Mouse (Mus musculus): ENCODE measurements at regions not wholly inside any gene's neighbourhood (a gene's known extent, or its start where the extent isn't known, plus 50 kb on each side); places are given as distances from the start of the nearest gene placed in this dataset.
"Not testable (repeated sequence)": the region's sequence is repeated elsewhere in the genome, so short reads cannot be mapped to it uniquely, and the experiment has no call there.

- DNase-seq: no peak
These were observed 68.1 kb upstream of the Adamts18 start for GRCm38 (mm10) chr8:113916649-113917048.

GRCm38 (mm10) chr8:113917197-113917596, 68.7 kb upstream of the Adamts18 start:
- no peak for DNase-seq

DNA sequence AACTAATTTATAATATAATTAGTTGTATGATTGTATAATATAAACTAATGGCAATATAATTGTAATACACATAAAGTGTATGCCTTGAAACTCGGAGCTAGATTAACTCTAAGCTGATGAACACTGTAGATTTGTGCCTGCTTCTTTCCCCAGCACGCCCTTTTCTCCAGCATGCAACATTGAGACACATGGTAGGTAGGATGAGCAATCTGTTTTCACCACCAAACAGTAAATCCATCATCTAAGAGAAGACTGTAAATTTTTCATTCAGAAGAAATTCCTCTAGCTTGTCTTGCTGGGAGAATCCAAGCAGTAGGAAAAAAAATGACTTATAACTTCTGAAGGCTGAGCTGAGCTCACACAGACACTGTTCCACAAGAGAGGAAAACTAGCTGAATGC, 71.8 kb upstream of the Adamts18 start:
- DNase-seq: no peak

DNA sequence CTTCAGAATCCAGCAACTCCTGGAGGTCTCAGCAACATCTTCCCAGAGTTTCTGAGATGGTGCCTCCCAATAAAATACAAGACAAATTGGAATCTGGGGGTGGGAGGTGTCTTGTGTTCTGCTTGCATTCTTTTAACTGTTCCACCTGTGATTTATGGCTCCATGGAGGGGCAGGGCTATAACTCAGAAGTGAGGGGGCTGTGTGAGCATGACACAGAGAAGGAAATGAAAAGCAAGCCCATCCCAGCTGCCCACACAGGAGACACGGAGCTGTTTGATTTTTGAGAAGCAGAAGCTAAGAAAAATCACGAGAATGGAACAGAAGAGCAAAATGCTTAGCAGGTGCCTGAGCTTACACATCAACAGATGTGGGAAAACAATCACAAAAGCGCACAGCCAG, 74.8 kb upstream of the Adamts18 start:
- DNase-seq: no peak

DNA sequence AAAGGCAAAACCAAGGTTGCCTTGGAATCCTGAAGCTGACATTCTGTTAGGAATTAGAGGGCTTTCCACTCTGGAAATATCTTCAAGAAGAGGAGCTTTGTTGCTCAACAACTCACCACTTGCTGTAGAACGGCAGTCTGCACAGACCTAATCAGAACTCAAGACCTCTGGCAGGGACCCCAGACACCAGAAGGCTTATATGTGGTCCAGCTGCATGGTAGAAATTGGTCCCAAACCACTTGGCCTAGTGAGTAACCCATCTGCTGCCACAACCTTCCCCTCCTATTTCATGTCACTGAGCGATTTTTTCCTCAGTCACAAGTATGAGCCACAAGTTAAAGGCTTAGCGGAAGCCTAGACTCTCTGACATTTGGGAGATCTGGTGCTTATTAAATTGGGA, 105.2 kb upstream of the Adamts18 start:
- DNase-seq: no peak

GRCm38 (mm10) chr8:113956439-113957043, 108.0 kb upstream of the Adamts18 start:
- DNase-seq: no peak

DNA sequence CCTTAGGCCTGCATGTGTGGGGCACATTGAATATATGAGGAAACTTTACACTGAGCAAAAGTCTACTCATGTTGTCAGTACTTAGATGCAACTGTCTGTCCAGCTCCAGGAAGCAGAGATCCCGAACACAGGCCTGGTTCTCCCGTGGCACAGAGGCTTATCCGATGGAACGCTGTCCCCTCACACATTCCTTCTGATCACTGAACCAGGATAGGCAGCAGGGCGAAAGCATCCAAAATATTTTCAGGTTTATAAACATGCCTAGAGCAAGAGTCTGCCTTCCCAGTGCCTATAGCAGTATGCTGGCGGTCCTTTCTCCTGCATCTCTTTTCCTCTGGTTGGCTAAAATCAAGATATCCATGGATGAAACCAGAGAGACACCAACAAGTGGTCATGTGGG, 109.3 kb upstream of the Adamts18 start:
- DNase-seq: no peak

- no peak for DNase-seq
These were observed 127.3 kb upstream of the Adamts18 start for GRCm38 (mm10) chr8:113975810-113976209.

DNA sequence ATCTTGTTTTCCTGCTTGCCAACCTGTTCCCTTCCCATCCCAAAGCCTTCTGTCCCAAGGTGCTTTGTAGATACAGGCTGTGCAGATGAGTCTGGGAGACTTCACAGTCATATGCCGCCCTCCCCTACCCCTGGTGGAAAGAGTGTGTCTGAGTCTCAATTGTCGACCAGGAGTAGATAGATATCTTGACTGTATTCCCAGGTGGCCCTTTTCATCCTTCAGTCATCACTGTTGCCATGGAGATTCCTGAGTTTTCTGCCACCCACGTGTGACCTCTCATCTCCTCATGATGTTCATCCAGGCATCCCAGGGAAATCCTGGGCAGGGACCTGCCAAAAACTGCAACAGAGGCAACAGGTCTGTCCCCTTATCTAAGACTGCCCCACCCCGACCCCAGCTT, 128.1 kb upstream of the Adamts18 start:
- DNase-seq: no peak

GRCm38 (mm10) chr8:113977072-113977471, 128.5 kb upstream of the Adamts18 start:
- no peak for DNase-seq

DNA sequence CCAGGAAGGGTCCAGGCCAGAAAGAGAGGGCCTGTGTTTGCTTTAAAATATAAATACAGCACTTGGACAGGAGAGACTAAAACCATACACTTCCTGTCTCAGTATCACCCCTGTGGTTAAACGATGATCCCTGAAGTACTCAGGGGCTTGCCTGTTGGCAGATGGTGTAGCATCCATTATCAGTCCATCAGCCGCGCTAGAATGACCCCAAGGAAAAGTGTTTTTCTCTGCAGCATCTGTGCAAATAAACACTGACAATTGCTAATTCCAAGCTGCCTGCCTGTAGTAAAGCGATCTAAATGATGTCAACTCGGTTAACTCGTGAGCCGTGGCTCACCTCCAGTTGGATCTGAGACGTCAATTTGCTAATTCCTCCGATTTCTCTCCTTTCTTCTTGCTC, 130.4 kb upstream of the Adamts18 start:
- no peak for DNase-seq

GRCm38 (mm10) chr8:113979837-113980236, 131.3 kb upstream of the Adamts18 start:
- DNase-seq: no peak

DNA sequence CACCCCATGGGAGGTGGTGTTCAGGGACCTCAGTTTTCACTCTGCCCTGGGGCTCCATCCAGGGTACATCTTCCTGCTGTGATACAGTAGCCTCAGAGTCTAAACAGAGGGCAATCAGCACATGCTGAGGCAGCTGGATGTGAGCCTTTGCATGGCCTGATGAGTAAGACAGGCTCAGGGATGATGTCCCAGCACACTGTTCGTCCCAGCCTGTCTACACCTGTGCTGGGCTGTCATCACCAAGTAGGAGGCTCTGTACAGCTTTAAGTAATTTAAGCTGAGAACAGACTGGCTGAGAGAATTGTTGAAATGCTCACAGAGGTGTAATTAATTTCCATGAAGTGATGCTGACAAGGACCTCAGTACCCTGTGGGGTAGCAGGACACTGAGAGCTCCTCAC, 132.8 kb upstream of the Adamts18 start:
- no peak for DNase-seq

- peak; percentile 16 for DNase-seq
These were observed 136.3 kb upstream of the Adamts18 start for GRCm38 (mm10) chr8:113984845-113985244.

GRCm38 (mm10) chr8:113985471-113985870, 136.9 kb upstream of the Adamts18 start:
- DNase-seq: no peak

DNA sequence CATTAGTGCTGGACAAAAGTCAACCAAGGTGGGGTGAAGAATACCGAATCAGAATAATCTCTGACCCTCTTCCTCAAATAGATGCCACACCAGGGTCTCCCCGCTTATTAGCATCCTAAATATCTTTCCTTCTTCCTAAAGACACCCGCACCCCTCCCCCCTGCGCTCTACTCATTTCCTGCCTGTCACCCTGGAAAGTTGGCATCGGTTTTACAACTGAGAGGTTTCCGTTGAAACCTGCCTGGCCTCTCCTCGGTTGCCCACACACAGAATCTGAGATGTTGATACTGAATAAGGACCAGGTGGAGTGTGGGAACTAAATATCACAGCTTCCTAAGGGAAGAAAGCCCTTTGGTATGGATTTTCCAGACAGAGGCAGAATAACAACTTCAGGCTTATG, 137.4 kb upstream of the Adamts18 start:
- DNase-seq: no peak

GRCm38 (mm10) chr8:113990718-113991117, 142.2 kb upstream of the Adamts18 start:
- DNase-seq: no peak

- no peak for DNase-seq
These were observed 134.5 kb upstream of the Nudt7 start for GRCm38 (mm10) chr8:113998881-113999280.

GRCm38 (mm10) chr8:114001674-114002073, 131.7 kb upstream of the Nudt7 start:
- no peak for DNase-seq

- DNase-seq: no peak
These were observed 128.9 kb upstream of the Nudt7 start for GRCm38 (mm10) chr8:114004436-114004835.

GRCm38 (mm10) chr8:114006587-114006986, 126.8 kb upstream of the Nudt7 start:
- DNase-seq: no peak

DNA sequence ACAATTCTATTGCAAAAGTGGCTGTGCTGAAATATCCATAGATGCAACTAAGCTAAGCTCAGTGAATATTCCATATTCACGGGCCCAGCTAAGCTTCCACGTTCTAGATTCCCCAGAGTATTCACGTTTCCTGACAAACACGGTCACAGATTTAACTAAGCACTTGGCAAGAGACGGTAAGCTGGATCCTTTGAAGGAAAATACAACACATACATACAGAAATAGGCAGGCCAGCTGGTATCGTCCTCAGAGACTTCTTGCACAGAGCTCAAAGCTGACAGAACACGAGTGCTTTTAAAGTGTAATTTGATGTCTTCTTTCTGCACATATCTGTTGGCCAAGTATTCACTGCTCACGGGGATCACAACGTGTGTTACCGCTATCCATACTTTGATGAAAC, 126.3 kb upstream of the Nudt7 start:
- DNase-seq: no peak

- DNase-seq: no peak
These were observed 115.0 kb upstream of the Nudt7 start for GRCm38 (mm10) chr8:114018364-114018763.

GRCm38 (mm10) chr8:114030141-114030540, 103.2 kb upstream of the Nudt7 start:
- not testable (repeated sequence) for DNase-seq

DNA sequence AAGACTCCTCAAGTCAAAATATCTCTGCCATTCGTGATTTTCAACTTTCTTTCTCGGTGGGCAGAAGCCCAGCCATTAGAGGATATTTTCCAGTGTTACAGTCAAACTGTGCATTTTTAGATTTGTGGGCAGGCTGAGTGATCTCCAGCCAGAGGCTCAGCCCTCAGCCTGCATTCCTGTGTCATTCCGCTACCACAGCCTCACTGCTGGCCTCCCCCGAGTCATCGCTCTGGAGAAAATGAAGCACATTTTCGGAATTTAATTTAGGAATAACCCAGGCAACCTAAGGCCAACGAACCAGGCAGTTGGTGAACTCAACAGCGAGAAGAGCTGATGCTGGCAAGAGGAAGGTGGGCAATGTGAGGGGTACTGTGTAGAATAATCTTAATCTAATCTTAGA, 80.9 kb upstream of the Nudt7 start:
- DNase-seq: no peak

Measured in gastrocnemius, postnatal 25 days (tissue).